8 mouse cellular contexts compared by ENCODE assay signal in genomic region chr8:83875656-83876040, GRCm38 (mm10). TPM values are rescaled to one million over a fixed set of nuclear protein-coding genes. Genes with fewer than 3 reads are reported as not detected.
DNase-seq lines count a peak whose midpoint lies in the region; ATAC-seq and TF ChIP-seq lines count a peak whose summit lies in the region.

No protein-coding gene starts in this region.

- H3K36me3 ChIP-seq in forebrain, embryonic 16.5 days (ENCODE audit: control insufficient read depth, insufficient read depth): no peaks in the 10 kb centered on the region
- no peaks in the 10 kb centered on the region for H3K36me3 ChIP-seq in midbrain, embryonic 15.5 days (replicated peaks)

- peak overlapping the region; percentile 87 for H3K4me3 ChIP-seq in gastrocnemius, adult 2 months
- H3K4me3 ChIP-seq in brown adipose tissue, adult 24 weeks (ENCODE audit: insufficient read depth, low read depth, low read length): peak overlapping the region; percentile 73
- H3K4me3 ChIP-seq in forebrain, embryonic 16.5 days (replicated peaks; ENCODE audit: low read length): peak overlapping the region; percentile 81
- peak overlapping the region; percentile 67 for H3K4me3 ChIP-seq in midbrain, embryonic 15.5 days

- no peak for DNase-seq in gastrocnemius, adult 2 months
- DNase-seq in gastrocnemius, adult 18-20 months (ENCODE audit: low spot score): no peak
- peak; percentile 39 to 64 for DNase-seq in left cerebral cortex, postnatal 14 days (ENCODE audit: low spot score in 2 of 2)
- no peak for DNase-seq in spleen, postnatal 14 days (ENCODE audit: low spot score in 2 of 2)
- DNase-seq in retina, embryonic 14.5 days (ENCODE audit: low spot score): no peak

- peak; percentile 69 for ATAC-seq in forebrain, embryonic 16.5 days
- no peak; the same call in 1 of the 2 replicates for ATAC-seq in midbrain, embryonic 15.5 days (replicated peaks)

- no peak for TF ChIP-seq CTCF in gastrocnemius, adult 2 months (IDR thresholded peaks at IDR 0.05)

- peak overlapping the region; percentile 95 for H3K9ac ChIP-seq in forebrain, embryonic 16.5 days (replicated peaks; ENCODE audit: low read depth, low read length)
- H3K9ac ChIP-seq in midbrain, embryonic 15.5 days: peak overlapping the region; percentile 73

- no peaks in the 10 kb centered on the region for H3K9me3 ChIP-seq in forebrain, embryonic 16.5 days (ENCODE audit: control insufficient read depth, low read length)
- no peaks in the 10 kb centered on the region for H3K9me3 ChIP-seq in midbrain, embryonic 15.5 days

- intact Hi-C loops in gastrocnemius, adult 2 months (cut with DNase I): no loop called here
- intact Hi-C loops in left cerebral cortex, postnatal 14 days (cut with DNase I): no loop called here

- peak overlapping the region; percentile 28; the same call in 1 of the 2 replicates for H3K27ac ChIP-seq in gastrocnemius, adult 2 months
- no peak overlapping the region for H3K27ac ChIP-seq in brown adipose tissue, adult 24 weeks (replicated peaks; ENCODE audit: low read depth, low read length)
- peak overlapping the region; percentile 94 for H3K27ac ChIP-seq in forebrain, embryonic 16.5 days (ENCODE audit: low read length)
- peak overlapping the region; percentile 86 for H3K27ac ChIP-seq in midbrain, embryonic 15.5 days

- no peaks in the 10 kb centered on the region for H3K27me3 ChIP-seq in forebrain, embryonic 16.5 days (replicated peaks; ENCODE audit: control insufficient read depth, insufficient read depth, low read length)
- H3K27me3 ChIP-seq in midbrain, embryonic 15.5 days (replicated peaks): no peaks in the 10 kb centered on the region

- H3K4me2 ChIP-seq in forebrain, embryonic 16.5 days (ENCODE audit: low read length): peak overlapping the region; percentile 92
- peak overlapping the region; percentile 93 for H3K4me2 ChIP-seq in midbrain, embryonic 15.5 days

- 0% methylated on average over 6 of the region's 11 CpGs for WGBS in forebrain, embryonic 16.5 days
- WGBS in midbrain, embryonic 15.5 days: 3% methylated on average over 10 of the region's 11 CpGs

- H3K4me1 ChIP-seq in brown adipose tissue, adult 24 weeks (ENCODE audit: control insufficient read depth, insufficient read depth, insufficient read length, low read length): no peaks in the 10 kb centered on the region
- peaks cover 21% of the 10 kb centered on the region for H3K4me1 ChIP-seq in forebrain, embryonic 16.5 days (replicated peaks; ENCODE audit: control insufficient read depth, insufficient read depth, low read length)
- peaks cover 25% of the 10 kb centered on the region for H3K4me1 ChIP-seq in midbrain, embryonic 15.5 days

RNA-seq across cellular contexts. Expression of gene Adgrl1, which starts 24.3 kb away (rescaled TPM):
- total RNA-seq in gastrocnemius, adult 2 months (2021): 10 to 100 TPM; 14.7 to 22.5 TPM
- 10 to 100 TPM; 14.1 to 17.2 TPM for total RNA-seq in gastrocnemius, adult 18-20 months (2021)
- 1.5 and 1.6 TPM in 2 replicates for polyA plus RNA-seq in brown adipose tissue, adult 24 weeks (2012; ENCODE audit: insufficient read depth, insufficient read length, missing spikeins)
- 57.4 and 60.4 TPM in 2 replicates for polyA plus RNA-seq in forebrain, embryonic 16.5 days (2015; fragmentation: Nextera tagmentation; extraction: Ambion mirVana)
- 100 to 1,000 TPM; 457 to 482 TPM for total RNA-seq in left cerebral cortex, postnatal 14 days (2021)
- polyA plus RNA-seq in midbrain, embryonic 15.5 days (2015; fragmentation: Nextera tagmentation; extraction: Ambion mirVana): 67.2 and 68.0 TPM in 2 replicates

Comparison
In these comparisons a context has a peak if more than half of its experiments do, and no peak if none do; other contexts are left out.
1. DNase-seq: peak in left cerebral cortex, postnatal 14 days (2 of 2); none in gastrocnemius, adult 2 months (single experiment), gastrocnemius, adult 18-20 months (single experiment), spleen, postnatal 14 days (0 of 2) and retina, embryonic 14.5 days (single experiment).
2. RNA of gene Adgrl1, which starts 24.3 kb away (total RNA-seq): 457 to 482 TPM in left cerebral cortex, postnatal 14 days; 14.7 to 22.5 TPM in gastrocnemius, adult 2 months and 14.1 to 17.2 TPM in gastrocnemius, adult 18-20 months; every median in the first group is over 10 times any median in the second.
3. Peak in every context shown above with its lines, with median percentiles within 50 percentile points of each other: H3K4me3 ChIP-seq.